In the genomic region with DNA sequence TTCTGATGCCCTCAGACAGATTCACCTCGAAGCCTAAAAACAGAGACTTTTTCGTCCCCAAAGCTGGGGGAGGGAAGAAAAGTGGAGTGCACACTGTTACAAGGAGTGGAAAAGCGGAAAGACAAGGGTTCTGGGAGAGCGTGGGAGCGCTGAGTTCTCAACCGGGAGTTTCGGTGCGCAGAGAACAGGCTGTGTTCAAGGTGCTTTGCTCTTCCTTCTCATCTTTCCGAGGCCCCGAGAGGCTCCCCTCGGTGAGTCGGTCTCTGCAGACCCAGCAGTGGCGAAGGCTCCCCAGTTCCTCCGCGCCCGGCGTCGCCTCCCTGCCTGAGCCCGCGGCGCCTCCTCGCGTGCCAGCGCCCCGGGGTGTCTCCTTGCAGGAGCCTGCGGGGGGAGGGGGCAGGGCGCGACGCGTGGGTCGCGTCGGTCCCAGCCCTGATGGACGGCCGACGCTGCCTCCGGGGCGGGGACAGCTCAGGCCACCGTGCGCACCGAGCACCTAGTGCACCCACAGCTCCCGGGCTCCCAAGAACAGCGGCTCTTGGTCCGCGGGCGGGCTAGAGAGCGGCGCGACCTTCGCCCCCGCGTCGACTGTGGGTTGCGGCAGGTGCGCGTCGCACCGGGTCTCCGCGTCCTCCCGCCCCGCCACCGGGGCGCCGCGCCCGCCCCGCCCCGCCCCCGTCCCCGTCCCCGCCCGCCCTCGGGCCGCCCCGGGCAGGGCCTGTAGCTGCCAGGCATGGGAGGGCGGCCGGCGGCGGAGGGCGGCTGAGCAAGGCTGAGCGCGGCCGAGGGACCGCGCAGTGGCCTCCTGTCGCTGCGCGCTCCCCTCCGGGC, we compare ENCODE assay signal across 7 mouse cellular contexts. TPM values are rescaled to one million over a fixed set of nuclear protein-coding genes. Genes with fewer than 3 reads are reported as not detected.
DNase-seq lines count a peak whose midpoint lies in the region; ATAC-seq and TF ChIP-seq lines count a peak whose summit lies in the region.

No protein-coding gene starts in this region.

- no peaks in the 10 kb centered on the region for H3K9me3 ChIP-seq in ES-E14 (ENCODE audit: control insufficient read depth, insufficient read depth, low read depth, low read length)
- H3K9me3 ChIP-seq in stomach, embryonic 14.5 days (ENCODE audit: control insufficient read depth, low read depth, low read length), result no peaks in the 10 kb centered on the region

- WGBS in bone marrow, adult 2 months, result under 1% methylated on average over 59 of the region's 90 CpGs
- WGBS in stomach, embryonic 14.5 days, result under 1% methylated on average over 79 of the region's 90 CpGs

- no peak overlapping the region for H3K27ac ChIP-seq in ES-E14 (ENCODE audit: insufficient read depth, low read depth, low read length, poor library complexity, severe bottlenecking)
- peak overlapping the region; percentile 7; the same call in 1 of the 2 replicates for H3K27ac ChIP-seq in bone marrow, adult 2 months (ENCODE audit: control insufficient read depth, insufficient read depth, low read depth, low read length, poor library complexity)
- no peak overlapping the region for H3K27ac ChIP-seq in stomach, embryonic 14.5 days (ENCODE audit: low read length)

- H3K36me3 ChIP-seq in ES-E14 (ENCODE audit: control insufficient read depth, insufficient read depth, low read length, poor library complexity, severe bottlenecking), result no peaks in the 10 kb centered on the region
- H3K36me3 ChIP-seq in stomach, embryonic 14.5 days (ENCODE audit: control insufficient read depth, insufficient read depth, low read length), result no peaks in the 10 kb centered on the region

- peak; percentile 76 for ATAC-seq in stomach, embryonic 14.5 days (ENCODE audit: insufficient number of reproducible peaks, insufficient read depth, low FRiP score, low read depth)

- H3K27me3 ChIP-seq in stomach, embryonic 14.5 days (ENCODE audit: control insufficient read depth, insufficient read depth, low read length), result peaks cover 41% of the 10 kb centered on the region

- in situ Hi-C loops in ES-E14 (cut with MboI; ENCODE audit: low sequenced_read_pairs in 2 of 2, unreplicated experiment in 2 of 2), result no loop called here

- no peak for DNase-seq in ES-E14 (ENCODE audit: low read depth, low spot score)
- DNase-seq in gastrocnemius, adult 18-20 months (ENCODE audit: low spot score), result peak; percentile 52
- peak; percentile 50 for DNase-seq in induced T-regulatory cell, adult 2 months (ENCODE audit: low read depth)
- peak; percentile 21 for DNase-seq in left cerebral cortex, postnatal 4 days
- peak; percentile 33 for DNase-seq in mesoderm, embryonic 11.5 days (ENCODE audit: low read depth, low spot score)

- no peak for TF ChIP-seq CTCF in bone marrow, adult 2 months (IDR thresholded peaks at IDR 0.05; ENCODE audit: control insufficient read depth, insufficient read depth, low read length)

- peaks cover 0 to 8% of the 10 kb centered on the region in 2 experiments; a peak in 1 of 4 replicates for H3K4me1 ChIP-seq in ES-E14 (ENCODE audit: control insufficient read depth in 2 of 2, insufficient read depth in 2 of 2, low read length in 2 of 2, poor library complexity in 1 of 2)
- no peaks in the 10 kb centered on the region; the same call in 1 of the 2 replicates for H3K4me1 ChIP-seq in bone marrow, adult 2 months (ENCODE audit: control insufficient read depth, insufficient read depth, low read length)
- H3K4me1 ChIP-seq in stomach, embryonic 14.5 days (ENCODE audit: control insufficient read depth, insufficient read depth, low read length), result no peaks in the 10 kb centered on the region

- H3K4me3 ChIP-seq in ES-E14 (ENCODE audit: insufficient read depth in 1 of 2, low read depth in 1 of 2, low read length in 2 of 2, poor library complexity in 1 of 2, severe bottlenecking in 1 of 2), result peak overlapping the region; percentile 54 to 60
- peak overlapping the region; percentile 44 for H3K4me3 ChIP-seq in bone marrow, adult 2 months (replicated peaks; ENCODE audit: control insufficient read depth, low read depth, low read length)
- peak overlapping the region; percentile 59 for H3K4me3 ChIP-seq in stomach, embryonic 14.5 days (ENCODE audit: low read depth, low read length)

- peak overlapping the region; percentile 99 for H3K4me2 ChIP-seq in stomach, embryonic 14.5 days (replicated peaks; ENCODE audit: low read depth, low read length)

- H3K9ac ChIP-seq in ES-E14 (ENCODE audit: insufficient read depth, low read depth, low read length, poor library complexity, severe bottlenecking), result no peak overlapping the region; the same call in 1 of the 2 replicates
- H3K9ac ChIP-seq in stomach, embryonic 14.5 days (replicated peaks; ENCODE audit: low read depth, low read length), result no peak overlapping the region

- intact Hi-C loops in left cerebral cortex, postnatal 4 days (cut with DNase I), result no loop called here

- TF ChIP-seq POLR2A in bone marrow, adult 2 months (IDR thresholded peaks at IDR 0.05; ENCODE audit: borderline replicate concordance, control insufficient read depth, low read depth, low read length), result no peak

TF ChIP-seq in ES-E14, 5 proteins besides CTCF, POLR2A, EP300 and RAD21:
- TF ChIP-seq HCFC1 (IDR thresholded peaks at IDR 0.05; ENCODE audit: borderline replicate concordance, insufficient read depth, low read length) (no peak), ZC3H11A (IDR thresholded peaks at IDR 0.05; ENCODE audit: borderline replicate concordance, low read depth, low read length) (no peak), MAFK (IDR thresholded peaks at IDR 0.05; ENCODE audit: insufficient read depth, low read depth, low read length) (no peak), ZNF384 (IDR thresholded peaks at IDR 0.05; ENCODE audit: low read depth, low read length) (no peak), CHD2 (IDR thresholded peaks at IDR 0.05; ENCODE audit: low read depth, low read length) (no peak)

RNA-seq across cellular contexts. Expression of a gene that starts 0.7 kb away (rescaled TPM):
- total RNA-seq in ES-E14 (2012; rRNA removed), result 0.16 and 0.31 TPM in 2 replicates
- polyA plus RNA-seq in bone marrow, adult 2 months (2011; ENCODE audit: insufficient read depth, insufficient read length, low replicate concordance, missing spikeins), result 0.25 TPM in 1 of 2 replicates, not detected in the other
- 10 to 100 TPM; 17.9 to 25.5 TPM for total RNA-seq in gastrocnemius, adult 18-20 months (2021)
- 1 to 10 TPM; 1.6 to 2.5 TPM for total RNA-seq in left cerebral cortex, postnatal 4 days (2021)
- polyA plus RNA-seq in stomach, embryonic 14.5 days (2014; fragmentation: Nextera tagmentation; extraction: Ambion mirVana), result 0.93 and 1.2 TPM in 2 replicates

Comparison
In these comparisons a context has a peak if more than half of its experiments do, and no peak if none do; other contexts are left out.
1. RNA of a gene that starts 0.7 kb away (total RNA-seq): 17.9 to 25.5 TPM in gastrocnemius, adult 18-20 months; 1.6 to 2.5 TPM in left cerebral cortex, postnatal 4 days and 0.16 to 0.31 TPM in ES-E14; every median in the first group is over 4 times any median in the second.
2. Peak in every context shown above with its lines, with median percentiles within 50 percentile points of each other: H3K4me3 ChIP-seq.